Mouse (Mus musculus) 416B (cell line): ENCODE data around the gene Mrap.
A peak's percentile ranks its signal among the peaks of the same experiment; 100 is the strongest.

Source experiments
- DNase-seq: peaks from one replicate; pipeline ENCODE4 v3.0.0; 2011; ENCODE audit warnings: low read depth

Mrap gene

DNA sequence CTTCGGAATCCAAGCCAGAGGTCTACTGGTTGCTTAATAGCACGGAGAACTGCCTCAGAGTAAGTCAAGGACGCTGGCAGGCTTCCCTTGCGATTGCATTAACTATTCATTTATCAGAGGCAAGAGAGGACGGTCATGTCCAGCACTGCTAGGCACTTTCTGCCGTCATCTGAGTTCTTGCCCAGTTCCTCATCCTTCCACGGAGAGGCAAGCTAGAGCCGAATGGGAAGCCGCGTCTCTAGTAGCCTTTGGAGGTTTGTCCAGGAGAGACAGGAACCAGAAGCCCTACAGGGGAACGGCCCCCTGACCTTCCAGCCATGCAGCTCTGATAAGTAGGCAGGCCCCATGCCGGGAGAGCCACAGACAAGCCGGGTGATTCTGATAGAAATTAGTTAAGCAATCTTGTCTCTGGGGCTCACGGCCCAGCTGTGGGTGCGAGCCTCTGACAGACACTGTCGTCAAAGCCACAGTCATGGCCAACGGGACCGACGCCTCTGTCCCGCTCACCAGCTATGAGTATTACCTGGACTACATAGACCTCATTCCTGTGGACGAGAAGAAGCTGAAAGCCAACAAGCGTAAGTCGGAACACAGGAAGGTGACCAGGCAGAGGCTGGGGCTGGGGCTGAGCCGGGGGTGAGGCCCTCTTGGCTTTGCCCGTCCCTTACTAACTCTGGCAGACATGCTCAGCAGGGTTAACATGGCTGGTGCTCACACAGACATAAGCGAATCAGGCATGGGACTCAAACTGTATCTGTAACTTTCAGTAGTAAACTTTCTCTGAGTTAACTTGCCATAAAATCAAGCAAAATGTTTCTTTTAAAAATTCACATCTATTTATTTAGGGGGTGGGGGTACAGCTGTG lies at the start of gene Mrap:
Gene Mrap, plus strand, starts transcription at position 116 of the 865 bp plus-strand sequence.
- DNase-seq, result no peak

DNA sequence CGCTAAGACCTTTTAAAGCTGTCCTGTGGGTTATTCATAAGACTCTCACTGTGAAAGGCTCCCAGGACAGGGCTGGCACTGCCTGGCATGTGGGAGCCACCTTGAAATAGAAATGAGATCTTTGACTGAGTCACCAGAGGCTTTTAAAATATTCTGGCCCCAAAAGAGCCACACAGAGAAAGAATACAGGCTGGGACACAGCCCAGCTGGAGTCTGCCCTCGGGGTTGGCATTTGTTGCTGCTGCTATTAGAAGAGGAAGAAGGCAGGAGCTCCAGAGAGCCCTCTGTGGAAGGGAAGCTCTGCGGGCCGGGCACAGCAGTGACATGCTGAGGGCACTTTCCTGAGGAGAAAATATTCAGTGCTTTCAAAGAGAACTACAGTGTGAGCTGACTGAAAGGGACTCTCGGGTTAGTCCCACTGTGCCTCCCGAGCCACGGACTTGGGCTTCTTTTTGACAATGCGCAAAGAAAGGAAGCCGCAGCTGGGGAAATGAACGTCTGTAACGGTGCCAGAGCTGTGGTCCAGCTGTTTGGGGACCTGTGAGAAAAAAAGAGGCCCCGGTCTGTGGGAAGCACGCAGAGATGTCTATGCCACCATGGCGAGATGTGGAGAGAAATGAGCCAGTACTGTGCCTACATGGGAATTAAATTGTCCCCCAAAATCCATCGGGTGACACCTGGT lies 45.2 kb upstream of the Mrap start:
- no peak for DNase-seq

DNA sequence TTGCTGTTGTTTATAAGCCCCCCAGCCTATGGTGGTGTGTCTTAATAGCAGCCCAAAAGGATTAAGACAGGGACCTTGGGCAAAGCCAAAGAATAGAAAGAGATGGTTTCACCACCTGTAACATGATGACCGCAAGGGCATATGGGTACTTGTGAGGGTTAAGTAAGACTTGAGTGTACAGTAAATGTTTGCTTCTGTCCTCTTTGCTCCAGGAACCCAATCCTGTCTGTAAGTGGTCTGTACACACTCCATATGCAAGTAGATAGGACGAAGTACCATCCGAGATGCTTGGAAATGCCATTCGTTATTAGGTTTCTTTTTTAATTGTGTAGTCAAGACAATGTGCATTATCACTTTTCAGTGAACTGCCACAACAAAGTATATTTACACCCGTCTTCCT lies 44.4 kb upstream of the Mrap start:
- no peak for DNase-seq

DNA sequence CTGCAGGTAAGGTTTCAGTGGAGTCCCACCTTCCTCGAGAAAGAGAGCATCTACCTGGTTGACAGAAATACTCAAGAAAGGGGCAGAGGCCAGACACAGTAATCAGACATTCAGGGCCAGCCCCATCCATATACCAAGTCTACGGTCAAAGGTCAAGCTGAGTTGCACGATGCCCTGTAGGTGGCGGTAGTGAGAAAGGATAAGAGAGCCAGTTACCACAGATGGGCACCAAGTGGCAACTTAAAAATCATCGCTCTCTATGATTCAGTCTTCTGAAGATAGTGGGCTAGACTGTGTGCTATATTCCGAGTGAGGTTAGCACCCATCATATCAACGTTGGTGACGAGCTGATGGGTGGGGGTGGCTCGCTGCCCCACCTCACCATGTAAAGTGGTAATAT lies 43.3 kb upstream of the Mrap start:
- DNase-seq, result peak; percentile 81

DNA sequence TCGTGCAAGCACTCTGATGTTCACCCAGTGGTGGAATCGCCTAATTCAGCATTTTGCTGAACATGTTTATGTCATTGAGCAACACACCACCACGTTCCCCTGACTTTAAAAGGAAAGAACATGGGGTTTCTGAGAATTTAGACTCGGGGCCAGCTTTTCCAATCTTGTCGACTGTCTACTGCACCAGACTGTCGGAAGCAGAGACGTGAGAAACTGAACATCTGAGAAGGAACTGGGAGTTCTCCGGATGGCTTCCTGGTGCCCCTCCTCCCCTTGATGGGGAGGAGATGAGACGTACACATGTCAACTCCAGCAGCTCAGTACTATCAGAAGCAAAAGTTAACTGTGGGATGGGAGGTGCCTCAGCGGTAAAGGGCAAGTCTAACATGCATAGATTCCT lies 42.9 kb upstream of the Mrap start:
- no peak for DNase-seq

DNA sequence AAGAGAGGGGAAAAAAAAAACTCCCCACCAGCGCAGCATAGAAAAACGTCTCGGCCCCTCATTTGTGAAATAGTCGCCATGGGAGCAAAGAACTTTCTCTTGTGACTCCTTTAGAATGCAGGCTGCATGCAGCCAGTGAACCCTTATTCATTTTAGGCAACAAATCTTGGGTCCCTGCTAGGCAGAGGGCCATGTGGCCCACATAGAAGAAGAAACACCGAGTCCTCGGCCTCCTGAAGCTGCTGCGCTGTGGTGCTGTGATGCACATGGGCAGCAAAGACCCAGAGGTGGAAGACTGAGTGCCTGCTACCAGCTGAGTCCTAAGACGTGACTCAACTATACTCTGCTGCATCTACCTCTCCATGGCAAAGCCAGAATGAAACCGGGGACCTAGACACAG lies 41.7 kb upstream of the Mrap start:
- no peak for DNase-seq

DNA sequence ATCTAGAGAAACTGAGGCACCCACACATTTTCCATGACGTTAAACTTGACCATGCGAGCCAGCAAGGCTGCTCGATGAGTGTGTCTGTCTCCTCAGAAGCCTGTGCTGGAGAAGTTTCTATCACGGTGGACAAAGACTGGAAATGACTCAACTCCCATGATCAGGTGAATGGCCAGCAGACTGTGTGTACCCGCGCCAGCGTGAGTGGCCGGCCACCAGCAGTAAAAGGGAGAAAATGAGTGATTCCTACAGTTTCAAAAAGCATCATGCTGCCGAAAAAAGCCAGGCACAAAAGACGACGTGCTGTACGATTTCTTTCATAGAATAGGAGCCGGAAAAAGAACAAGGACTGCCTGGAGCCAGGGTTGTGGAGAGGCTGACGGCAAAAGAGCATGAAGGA lies 38.6 kb upstream of the Mrap start:
- no peak for DNase-seq

DNA sequence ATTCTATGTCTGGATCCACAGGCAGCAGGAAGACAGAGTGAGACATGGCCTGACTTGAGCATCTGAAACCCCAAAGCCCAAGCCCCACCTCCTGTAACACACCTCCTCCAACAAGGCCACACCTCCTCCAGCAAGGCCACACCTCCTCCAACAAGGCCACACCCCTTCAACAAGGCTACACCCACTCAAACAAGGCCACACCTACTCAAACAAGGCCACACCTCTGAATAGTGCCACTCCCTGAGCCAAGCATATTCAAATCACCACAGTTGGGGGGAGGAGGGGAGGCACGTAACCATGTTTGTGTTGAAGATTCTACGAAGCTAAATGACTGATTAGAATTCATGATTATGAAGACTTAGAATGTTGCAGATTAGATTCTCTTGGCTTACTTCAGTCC lies 36.5 kb upstream of the Mrap start:
- no peak for DNase-seq

DNA sequence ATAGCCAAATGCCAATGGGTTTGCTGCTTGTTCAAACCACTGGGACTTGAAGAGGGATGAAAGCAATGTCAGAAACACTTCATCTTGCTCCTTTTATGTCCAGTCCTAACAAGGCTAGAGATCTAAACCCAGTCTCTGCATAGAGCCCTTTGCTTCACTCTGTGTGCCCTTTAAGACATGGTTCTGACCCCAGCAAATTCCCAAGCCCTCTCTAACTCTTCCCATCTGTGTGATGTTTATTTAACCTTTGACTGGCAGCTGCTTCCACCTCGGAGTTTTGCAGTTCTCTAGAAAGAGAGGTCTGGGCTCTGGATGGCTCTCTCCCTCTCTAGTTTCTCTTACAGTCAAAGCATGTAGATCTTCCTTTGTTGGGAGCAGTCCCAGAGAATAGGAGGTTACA lies 34.4 kb upstream of the Mrap start:
- no peak for DNase-seq

DNA sequence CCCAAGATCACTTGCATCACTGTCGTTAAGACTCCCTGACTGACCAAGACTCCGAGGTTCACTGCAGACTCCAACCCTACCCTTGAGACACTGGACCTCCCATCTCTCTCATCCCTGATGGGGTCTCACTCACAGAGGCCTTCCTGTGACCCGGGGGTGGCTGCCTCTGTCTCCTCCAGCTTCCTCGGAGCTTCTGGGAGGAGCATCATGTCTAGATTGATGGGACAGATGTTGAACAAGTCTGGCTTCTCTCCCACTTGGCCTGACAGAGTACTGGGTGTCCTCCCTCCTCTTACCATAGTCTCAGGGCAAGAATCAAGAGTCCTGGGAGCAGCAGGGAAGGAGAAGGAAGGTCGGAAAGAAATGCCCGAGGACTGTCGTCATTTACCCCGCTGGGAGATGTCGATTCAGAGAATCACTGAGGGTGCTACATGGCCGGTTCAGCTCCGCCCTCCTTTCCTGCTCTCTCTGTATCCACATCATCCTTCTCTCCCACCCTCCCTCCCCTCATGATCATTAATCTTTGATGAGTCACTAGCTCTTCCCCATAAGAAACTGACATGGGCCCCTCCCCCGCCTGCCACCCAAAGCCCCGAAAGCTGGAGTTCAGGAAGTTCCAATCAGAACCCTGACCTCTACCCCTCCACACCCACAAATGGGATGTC lies 33.7 kb upstream of the Mrap start:
- DNase-seq, result no peak

DNA sequence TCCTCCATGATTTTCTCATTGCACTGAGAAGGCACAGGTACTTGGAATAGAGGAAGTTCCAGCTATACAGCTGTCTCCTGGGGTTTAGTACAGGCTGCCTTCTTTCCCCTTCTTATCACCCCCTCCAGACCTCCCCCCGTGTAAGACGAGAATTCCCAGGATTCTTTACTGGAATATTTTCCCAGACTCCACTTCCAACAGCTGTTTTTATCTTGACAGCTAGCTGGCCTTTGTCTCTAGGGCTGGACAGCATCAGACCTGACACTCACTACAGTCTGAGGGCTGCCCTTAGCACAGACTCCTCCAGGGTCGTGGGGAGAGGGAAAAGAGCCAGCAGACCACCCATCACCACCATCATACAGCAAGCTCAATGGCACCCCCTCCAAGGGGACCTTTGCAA lies 31.7 kb upstream of the Mrap start:
- no peak for DNase-seq

DNA sequence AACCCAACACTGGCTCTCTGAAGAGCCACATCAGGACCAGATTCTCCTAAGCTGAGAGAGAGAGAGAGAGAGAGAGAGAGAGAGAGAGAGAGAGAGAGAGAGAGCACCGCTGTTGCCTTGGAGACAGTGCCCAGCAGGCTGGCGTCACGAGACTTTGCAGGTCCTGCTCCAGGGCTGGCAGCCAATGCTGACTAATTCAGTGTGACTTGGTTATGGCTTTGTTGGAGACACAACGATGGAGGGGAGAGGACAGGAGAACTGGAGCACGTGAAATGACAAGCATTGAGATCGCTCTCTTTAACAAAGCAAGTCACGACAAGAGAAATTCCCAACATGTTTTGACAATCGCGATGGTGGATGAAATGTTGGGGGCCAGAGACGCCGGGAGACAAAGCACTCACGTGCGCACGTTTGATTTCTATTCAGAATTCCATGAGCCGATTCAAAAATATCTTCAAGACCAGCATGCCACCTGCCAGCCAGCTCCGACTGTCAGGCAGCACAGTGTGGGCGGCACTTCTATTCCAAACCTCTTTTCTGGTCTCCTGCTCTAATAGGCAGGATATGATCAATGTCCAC lies 28.2 kb upstream of the Mrap start:
- no peak for DNase-seq

DNA sequence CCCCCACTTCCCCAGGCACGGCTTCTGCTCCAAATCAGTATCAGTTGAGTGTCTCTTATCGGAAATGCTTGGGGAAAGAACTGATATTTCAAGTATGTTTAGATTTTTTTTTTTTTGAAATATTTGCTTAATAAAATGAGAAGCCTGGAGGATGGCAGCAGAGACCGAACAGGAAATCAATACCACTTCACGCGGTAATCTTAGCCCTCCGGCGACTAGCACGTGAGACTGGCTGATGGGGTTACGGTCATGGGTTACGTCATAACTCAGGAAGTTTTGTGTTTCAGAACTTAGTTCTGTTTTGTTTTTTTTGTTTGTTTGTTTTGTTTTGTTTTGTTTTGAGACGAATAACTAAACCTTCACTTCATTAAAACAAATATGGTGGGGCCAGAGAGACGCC lies 27.7 kb upstream of the Mrap start:
- no peak for DNase-seq

DNA sequence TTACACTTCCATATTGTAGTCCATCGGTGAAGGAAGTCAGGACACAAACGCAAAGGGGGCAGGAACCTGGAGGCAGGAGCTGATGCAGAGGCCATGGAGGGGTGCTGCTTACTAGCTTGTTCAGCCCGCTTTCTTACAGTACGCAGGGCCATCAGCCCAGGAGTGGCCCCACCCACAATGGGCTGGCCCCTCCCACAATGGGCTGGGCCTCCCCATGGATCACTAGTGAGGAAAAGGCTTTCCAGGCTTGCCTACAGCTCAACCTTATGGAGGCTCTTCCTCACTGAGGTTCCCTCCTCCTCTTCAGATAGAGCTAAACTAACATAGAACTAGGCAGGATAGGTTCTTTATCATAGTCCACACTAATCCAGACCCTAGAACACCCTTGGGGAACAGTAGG lies 14.0 kb upstream of the Mrap start:
- DNase-seq, result no peak

DNA sequence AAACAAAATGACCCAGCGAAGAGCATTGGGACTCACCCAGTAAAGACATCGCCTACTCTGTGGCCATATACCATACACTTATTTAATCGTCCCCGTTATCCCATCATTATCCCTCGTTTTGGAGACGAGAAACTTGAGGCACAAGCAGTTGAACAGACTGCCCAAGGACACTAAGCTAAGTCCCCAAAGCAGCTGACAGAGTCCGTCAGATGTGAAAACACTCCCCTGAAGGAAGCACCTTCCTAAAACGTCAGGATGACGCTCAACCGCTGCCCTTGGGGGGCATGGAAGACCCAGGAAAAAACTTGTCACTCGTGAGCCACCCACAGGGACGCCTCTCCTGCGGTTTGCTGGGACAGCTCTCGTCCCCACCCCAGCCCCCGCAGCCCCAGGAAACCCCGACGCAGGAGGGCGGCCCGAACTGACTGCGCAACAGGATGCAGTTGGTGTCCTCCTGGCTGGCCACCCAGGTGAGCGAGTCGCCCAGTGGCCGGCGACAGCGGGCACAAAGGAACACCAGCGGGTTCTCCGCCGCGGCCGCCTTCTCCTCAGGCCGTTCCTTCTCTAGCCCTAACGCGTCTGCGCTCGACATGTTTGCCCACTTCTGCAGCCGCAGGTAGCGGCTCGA lies 11.3 kb upstream of the Mrap start:
- no peak for DNase-seq

DNA sequence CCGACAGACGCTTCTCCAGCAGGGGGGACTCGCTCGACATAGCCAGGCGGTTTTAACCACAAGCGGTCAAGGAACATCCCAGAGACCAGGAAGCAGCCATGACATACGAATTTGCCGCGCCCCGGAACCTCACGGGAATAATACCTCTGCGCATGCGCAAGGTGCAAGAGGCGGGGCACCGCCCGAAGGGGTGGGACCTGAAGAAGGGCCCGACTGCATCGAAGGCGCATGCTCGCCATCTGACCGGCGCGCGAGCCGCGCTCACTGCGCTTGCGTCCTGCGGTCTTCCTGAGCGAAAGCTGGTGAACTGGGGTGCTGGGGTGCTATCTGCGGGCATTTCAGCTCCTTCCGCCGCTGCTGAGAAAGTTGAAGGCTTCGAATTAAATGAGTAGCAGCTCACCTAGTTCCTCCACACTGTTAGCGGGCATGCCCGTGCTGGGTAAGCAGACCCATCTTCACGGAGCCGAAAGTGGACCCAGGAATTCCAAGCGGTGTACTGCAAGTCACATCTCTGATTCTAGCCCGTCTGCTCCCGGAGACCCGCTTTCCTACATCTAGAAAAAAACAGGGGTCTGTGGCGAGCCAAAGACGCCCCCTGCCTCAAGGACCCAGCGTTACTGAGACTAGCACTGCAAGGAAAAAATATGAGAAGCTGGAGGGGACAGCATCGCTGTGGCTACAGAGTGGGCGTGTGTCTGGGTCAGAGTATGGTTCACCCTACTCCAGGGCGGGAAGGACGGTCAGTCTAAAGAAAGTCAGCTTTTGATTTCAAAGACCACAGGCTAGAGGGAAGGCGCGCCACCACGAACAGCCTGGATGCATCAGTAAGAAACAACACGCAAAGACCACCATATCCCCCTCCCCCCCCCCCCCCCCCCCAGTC lies 10.5 kb upstream of the Mrap start, which contains the start of gene Mis18a:
Gene Mis18a, minus strand, starts transcription at position 172 of the 883 bp plus-strand sequence.
- DNase-seq, result peak; percentile 97

DNA sequence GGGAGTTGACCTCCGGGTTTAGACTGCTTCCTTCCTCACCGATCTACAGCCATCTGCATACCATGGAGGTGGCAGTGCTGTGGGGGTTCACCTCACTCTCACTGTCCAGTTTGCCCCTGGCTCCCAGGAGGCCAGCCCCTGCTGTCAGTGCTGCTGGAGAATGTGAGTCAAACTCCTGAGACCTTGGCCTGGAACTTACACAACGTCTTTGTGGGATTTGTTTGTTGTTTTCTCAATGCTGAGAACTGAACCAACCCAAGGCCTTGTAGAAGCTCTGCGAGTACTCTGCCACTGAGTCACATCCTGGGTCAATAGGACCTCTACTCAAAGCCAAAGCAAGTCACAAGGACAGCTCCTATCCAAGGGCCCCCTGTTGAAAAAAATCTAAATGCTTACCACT lies 2.4 kb upstream of the Mrap start:
- peak; percentile 54 for DNase-seq

DNA sequence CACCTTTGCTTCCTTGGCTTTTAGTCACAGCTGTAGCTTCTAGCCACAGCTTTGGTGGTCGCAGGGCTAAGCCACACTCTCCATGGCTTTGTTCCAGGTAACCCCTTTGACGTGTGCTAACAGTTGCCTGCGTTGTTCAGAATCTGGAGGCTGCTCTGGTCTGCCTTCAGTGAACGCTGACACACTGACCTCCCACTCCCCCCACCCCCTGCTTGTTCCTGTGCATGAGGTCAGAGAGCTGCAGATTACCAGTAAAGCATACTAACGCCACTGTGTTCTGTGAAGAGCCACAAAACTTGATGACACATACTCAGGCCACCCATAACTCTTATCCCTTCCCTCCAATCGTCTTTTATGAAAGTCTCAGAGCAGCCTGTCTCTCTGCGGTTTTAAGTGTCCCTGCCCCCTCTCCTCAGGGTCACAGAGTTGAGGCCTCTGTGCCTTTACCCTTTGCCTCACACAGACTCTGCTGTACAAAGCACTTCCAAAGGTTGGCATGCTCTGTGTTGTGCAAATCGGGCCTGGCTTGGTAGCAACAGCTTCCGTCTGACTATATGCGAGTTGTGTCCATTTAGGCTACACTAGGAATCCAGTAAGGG lies 1.2 kb upstream of the Mrap start:
- peak; percentile 78 for DNase-seq

DNA sequence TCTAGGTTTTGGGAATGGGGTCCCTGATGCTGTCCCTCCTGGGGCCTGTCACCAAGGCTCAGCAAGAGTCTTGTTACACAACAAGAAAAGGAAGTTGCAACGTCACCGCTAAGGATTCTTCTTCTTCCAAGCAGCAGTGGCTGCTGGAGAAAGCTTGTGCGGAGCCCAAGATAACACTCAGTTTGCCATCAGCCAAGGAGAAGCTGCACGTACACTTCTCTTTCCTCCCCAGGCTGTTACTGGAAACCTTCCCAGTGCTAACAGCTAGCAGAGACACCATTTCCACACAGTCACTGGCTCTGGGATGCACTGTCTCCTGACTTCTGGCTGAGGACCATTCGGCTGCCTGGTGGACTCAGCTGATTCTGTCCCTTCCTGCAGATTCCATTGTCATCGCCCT lies 9.1 kb downstream of the Mrap start:
- no peak for DNase-seq

DNA sequence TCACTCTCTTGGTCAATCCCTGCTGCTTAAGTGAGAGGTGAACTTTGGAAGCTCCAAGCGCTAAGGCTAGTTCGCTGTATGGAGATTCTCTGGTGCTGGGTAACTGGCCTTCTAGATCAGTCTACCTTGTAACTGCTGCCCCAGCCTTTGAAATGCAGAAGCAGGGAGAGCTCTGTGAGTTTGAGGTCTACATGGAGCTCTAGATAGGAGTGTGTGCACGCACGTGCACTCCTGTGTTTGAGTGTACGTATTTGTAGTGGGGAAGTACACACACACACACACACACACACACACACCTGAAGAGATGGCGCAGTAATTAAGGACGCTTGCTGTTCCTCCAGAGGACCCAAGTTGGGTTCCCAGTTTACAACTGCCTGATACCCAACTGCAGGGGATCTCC lies 10.2 kb downstream of the Mrap start:
- DNase-seq, result no peak
